In the genomic region with DNA sequence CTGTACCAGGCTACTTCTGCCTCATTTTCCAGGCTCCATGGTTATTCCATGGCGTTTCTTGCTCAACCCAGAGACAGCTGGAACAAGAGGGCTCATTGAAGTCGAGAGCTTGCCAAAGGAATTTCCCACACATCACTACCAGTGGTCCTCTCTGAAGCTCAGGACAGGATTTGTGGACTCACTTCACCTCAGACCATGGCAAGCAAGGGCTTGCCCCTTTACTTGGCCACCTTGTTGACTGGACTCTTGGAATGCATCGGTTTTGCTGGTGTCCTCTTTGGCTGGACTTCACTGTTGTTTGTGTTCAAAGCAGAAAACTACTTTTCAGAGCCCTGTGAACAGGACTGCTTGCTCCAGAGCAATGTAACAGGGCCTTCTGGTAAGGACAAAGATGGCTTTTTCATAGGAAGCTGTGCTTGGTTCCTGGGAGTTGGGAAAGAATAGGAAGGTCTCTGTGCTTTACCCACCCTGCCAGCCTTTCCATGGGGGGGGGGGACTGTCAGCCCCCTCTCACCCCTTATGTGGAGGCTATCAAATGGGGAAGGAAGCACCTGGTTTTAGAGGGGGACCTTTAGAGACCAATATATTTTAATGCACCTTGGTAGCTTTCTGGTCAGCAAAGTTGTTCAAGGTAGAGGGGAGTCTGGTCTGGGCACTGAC, we compare ENCODE assay signal across 8 mouse cellular contexts. TPM values are rescaled to one million over a fixed set of nuclear protein-coding genes. Genes with fewer than 3 reads are reported as not detected.
DNase-seq lines count a peak whose midpoint lies in the region; ATAC-seq and TF ChIP-seq lines count a peak whose summit lies in the region.

No protein-coding gene starts in this region.

- TF ChIP-seq EP300 in CH12.LX (IDR thresholded peaks at IDR 0.05; ENCODE audit: low read length), result no peak
- TF ChIP-seq EP300 in liver, embryonic 14.5 days (IDR thresholded peaks at IDR 0.05; ENCODE audit: low read depth), result no peak

- dilution Hi-C loops in CH12.LX (cut with MboI; ENCODE audit: extremely low pct_ligation_motif_present, extremely low pct_unique_long_range_greater_than_20kb, low sequenced_read_pairs), result no loop called here

- ATAC-seq in forebrain, embryonic 15.5 days (replicated peaks), result no peak
- no peak for ATAC-seq in heart, embryonic 14.5 days (ENCODE audit: insufficient number of reproducible peaks, insufficient read depth, low FRiP score, low read depth)
- no peak for ATAC-seq in liver, embryonic 14.5 days (ENCODE audit: insufficient read depth)
- ATAC-seq in granulocyte monocyte progenitor cell, adult 5-6 weeks (replicated peaks; ENCODE audit: poor library complexity, severe bottlenecking), result no peak

- TF ChIP-seq POLR2A in CH12.LX (IDR thresholded peaks at IDR 0.05; ENCODE audit: low read depth, low read length), result no peak

- H3K4me1 ChIP-seq in forebrain, embryonic 10.5 days, result peaks cover 27% of the 10 kb centered on the region
- peaks cover 7% of the 10 kb centered on the region for H3K4me1 ChIP-seq in forebrain, embryonic 15.5 days
- peaks cover 2 to 42% of the 10 kb centered on the region in 2 experiments; a peak in 3 of 4 replicates for H3K4me1 ChIP-seq in CH12.LX (ENCODE audit: control insufficient read depth in 1 of 2, insufficient read depth in 2 of 2)
- H3K4me1 ChIP-seq in heart, embryonic 14.5 days (ENCODE audit: control insufficient read depth in 2 of 2, insufficient read depth in 2 of 2, low read length in 2 of 2), result peaks cover 6 to 12% of the 10 kb centered on the region in 2 experiments
- peaks cover 32 to 36% of the 10 kb centered on the region in 2 experiments for H3K4me1 ChIP-seq in liver, embryonic 14.5 days (replicated peaks; ENCODE audit: control insufficient read depth in 2 of 2, insufficient read depth in 2 of 2, low read length in 1 of 2)

- TF ChIP-seq RAD21 in CH12.LX (IDR thresholded peaks at IDR 0.05; ENCODE audit: low read depth, low read length), result no peak

- no peak for TF ChIP-seq CTCF in CH12.LX (conservative IDR thresholded peaks at IDR 0.05 in 1 of 2, IDR thresholded peaks at IDR 0.05 in 1 of 2; ENCODE audit: low read depth in 2 of 2, low read length in 2 of 2)
- TF ChIP-seq CTCF in liver, embryonic 14.5 days (IDR thresholded peaks at IDR 0.05; ENCODE audit: low read depth), result no peak

- peak overlapping the region; percentile 52 for H3K4me3 ChIP-seq in forebrain, embryonic 10.5 days
- no peak overlapping the region for H3K4me3 ChIP-seq in forebrain, embryonic 15.5 days
- H3K4me3 ChIP-seq in CH12.LX (replicated peaks in 1 of 3; ENCODE audit: low read depth in 2 of 3, low read length in 2 of 3, poor library complexity in 1 of 3), result peak overlapping the region; percentile 58 to 78 (median 77)
- peak overlapping the region; percentile 49 to 83 for H3K4me3 ChIP-seq in heart, embryonic 14.5 days (ENCODE audit: control insufficient read depth in 1 of 2, insufficient read depth in 1 of 2, low read depth in 1 of 2, low read length in 2 of 2)
- H3K4me3 ChIP-seq in liver, embryonic 14.5 days (ENCODE audit: insufficient read depth in 1 of 2, low read depth in 2 of 2, low read length in 2 of 2), result peak overlapping the region; percentile 95 to 100

- peak overlapping the region; percentile 87 for H3K27ac ChIP-seq in forebrain, embryonic 10.5 days
- no peak overlapping the region for H3K27ac ChIP-seq in forebrain, embryonic 15.5 days (replicated peaks)
- H3K27ac ChIP-seq in CH12.LX (ENCODE audit: insufficient read depth, low read depth), result peak overlapping the region; percentile 92
- H3K27ac ChIP-seq in heart, embryonic 14.5 days (replicated peaks in 1 of 2; ENCODE audit: control insufficient read depth in 1 of 2, insufficient read depth in 1 of 2, low read depth in 2 of 2, low read length in 2 of 2), result peak overlapping the region; percentile 72 to 73
- peak overlapping the region; percentile 96 for H3K27ac ChIP-seq in liver, embryonic 14.5 days

- no peak overlapping the region for H3K9ac ChIP-seq in forebrain, embryonic 15.5 days (replicated peaks)
- H3K9ac ChIP-seq in CH12.LX (ENCODE audit: insufficient read depth, low read depth), result peak overlapping the region; percentile 87
- peak overlapping the region; percentile 75 for H3K9ac ChIP-seq in heart, embryonic 14.5 days (ENCODE audit: low read length)
- H3K9ac ChIP-seq in liver, embryonic 14.5 days (replicated peaks), result peak overlapping the region; percentile 99

- in situ Hi-C loops in CH12.LX (cut with MboI; ENCODE audit: low pct_ligation_motif_present, low pct_unique_long_range_greater_than_20kb, low sequenced_read_pairs), result no loop called here

- H3K79me2 ChIP-seq in CH12.LX (replicated peaks; ENCODE audit: control insufficient read depth, extremely low read depth, insufficient read depth, poor library complexity, severe bottlenecking), result peaks cover 29% of the 10 kb centered on the region

- no peaks in the 10 kb centered on the region for H3K27me3 ChIP-seq in forebrain, embryonic 10.5 days (ENCODE audit: poor library complexity, severe bottlenecking)
- no peaks in the 10 kb centered on the region for H3K27me3 ChIP-seq in forebrain, embryonic 15.5 days
- H3K27me3 ChIP-seq in CH12.LX (replicated peaks), result no peaks in the 10 kb centered on the region
- H3K27me3 ChIP-seq in heart, embryonic 14.5 days (ENCODE audit: control insufficient read depth, insufficient read depth, low read length), result no peaks in the 10 kb centered on the region
- no peaks in the 10 kb centered on the region for H3K27me3 ChIP-seq in liver, embryonic 14.5 days (ENCODE audit: control insufficient read depth, insufficient read depth, low read length)

- H3K4me2 ChIP-seq in forebrain, embryonic 15.5 days (replicated peaks), result no peak overlapping the region
- peak overlapping the region; percentile 72 for H3K4me2 ChIP-seq in CH12.LX (ENCODE audit: insufficient read depth, low read depth, poor library complexity, severe bottlenecking)
- peak overlapping the region; percentile 64 for H3K4me2 ChIP-seq in heart, embryonic 14.5 days (ENCODE audit: low read length)
- H3K4me2 ChIP-seq in liver, embryonic 14.5 days (ENCODE audit: low read depth), result peak overlapping the region; percentile 87

- WGBS in forebrain, embryonic 10.5 days, result 81% methylated on average over 3 of the region's 3 CpGs
- 78% methylated on average over 3 of the region's 3 CpGs for WGBS in forebrain, embryonic 15.5 days
- 42% methylated on average over 3 of the region's 3 CpGs for WGBS in heart, embryonic 14.5 days
- 13% methylated on average over 3 of the region's 3 CpGs for WGBS in liver, embryonic 14.5 days (ENCODE audit: insufficient replicate concordance)

- no peaks in the 10 kb centered on the region for H3K36me3 ChIP-seq in forebrain, embryonic 10.5 days (replicated peaks)
- H3K36me3 ChIP-seq in forebrain, embryonic 15.5 days, result no peaks in the 10 kb centered on the region
- peaks cover 19 to 38% of the 10 kb centered on the region in 2 experiments for H3K36me3 ChIP-seq in CH12.LX (replicated peaks in 1 of 2; ENCODE audit: control insufficient read depth in 1 of 2, insufficient read depth in 1 of 2, low read length in 1 of 2)
- peaks cover 14% of the 10 kb centered on the region; the same call in 1 of the 2 replicates for H3K36me3 ChIP-seq in heart, embryonic 14.5 days (ENCODE audit: control insufficient read depth, insufficient read depth, low read length)
- peaks cover 42% of the 10 kb centered on the region for H3K36me3 ChIP-seq in liver, embryonic 14.5 days (replicated peaks; ENCODE audit: control insufficient read depth, insufficient read depth, low read depth)

- DNase-seq in forebrain, embryonic 10.5 days (ENCODE audit: extremely low spot score, low spot score), result no peak
- no peak for DNase-seq in CH12.LX (ENCODE audit: extremely low read depth)
- DNase-seq in liver, embryonic 14.5 days (ENCODE audit: low read depth in 3 of 3, low spot score in 3 of 3), result peak in 1 of 3 experiments; percentile 35
- DNase-seq in retina, embryonic 14.5 days (ENCODE audit: low spot score), result no peak
- DNase-seq in frontal cortex, postnatal 10 days (ENCODE audit: low spot score in 2 of 2), result no peak

- H3K9me3 ChIP-seq in forebrain, embryonic 10.5 days, result no peaks in the 10 kb centered on the region
- H3K9me3 ChIP-seq in forebrain, embryonic 15.5 days, result no peaks in the 10 kb centered on the region
- peaks cover 3% of the 10 kb centered on the region for H3K9me3 ChIP-seq in CH12.LX (replicated peaks; ENCODE audit: low read length)
- H3K9me3 ChIP-seq in heart, embryonic 14.5 days (ENCODE audit: control insufficient read depth, low read length), result no peaks in the 10 kb centered on the region
- H3K9me3 ChIP-seq in liver, embryonic 14.5 days (ENCODE audit: control insufficient read depth, low read length), result no peaks in the 10 kb centered on the region

RNA-seq across cellular contexts. Expression of a gene that starts 1.2 kb away (rescaled TPM):
- 20.8 and 23.7 TPM in 2 replicates for polyA plus RNA-seq in forebrain, embryonic 10.5 days (2016; fragmentation: Nextera tagmentation; extraction: Ambion mirVana)
- polyA plus RNA-seq in forebrain, embryonic 15.5 days (2015; fragmentation: Nextera tagmentation; extraction: Ambion mirVana), result 3.8 and 4.2 TPM in 2 replicates
- total RNA-seq in CH12.LX (2012; rRNA removed), result 121 and 136 TPM in 2 replicates
- total RNA-seq in CH12.LX (2014; rRNA removed), result 163 and 176 TPM in 2 replicates
- polyA plus RNA-seq in CH12.LX (2012; ENCODE audit: insufficient read length, low read depth), result 140 and 174 TPM in 2 replicates
- polyA plus RNA-seq in heart, embryonic 14.5 days (2014; fragmentation: Nextera tagmentation; extraction: Ambion mirVana), result 33.7 and 34.2 TPM in 2 replicates
- polyA plus RNA-seq in liver, embryonic 14.5 days (2012; rRNA removed), result 158 and 159 TPM in 2 replicates
- polyA plus RNA-seq in liver, embryonic 14.5 days (2014; fragmentation: Nextera tagmentation; extraction: Ambion mirVana), result 113 and 124 TPM in 2 replicates
- total RNA-seq in granulocyte monocyte progenitor cell, adult 5-6 weeks (2014; fragmentation: Nextera tagmentation), result 123 and 129 TPM in 2 replicates
- 96.1 and 109 TPM in 2 replicates for total RNA-seq in granulocyte monocyte progenitor cell, adult 5-6 weeks (2017)

RNA-seq across cellular contexts. Expression of a gene that starts 42.6 kb away (rescaled TPM):
- polyA plus RNA-seq in forebrain, embryonic 10.5 days (2016; fragmentation: Nextera tagmentation; extraction: Ambion mirVana), result not detected in 2 replicates
- polyA plus RNA-seq in forebrain, embryonic 15.5 days (2015; fragmentation: Nextera tagmentation; extraction: Ambion mirVana), result 0.31 TPM in 1 of 2 replicates, not detected in the other
- 0.81 and 1.5 TPM in 2 replicates for total RNA-seq in CH12.LX (2012; rRNA removed)
- total RNA-seq in CH12.LX (2014; rRNA removed), result 0.60 and 1.1 TPM in 2 replicates
- polyA plus RNA-seq in CH12.LX (2012; ENCODE audit: insufficient read length, low read depth), result 0.49 and 0.93 TPM in 2 replicates
- 0.58 TPM in 1 of 2 replicates, not detected in the other for polyA plus RNA-seq in heart, embryonic 14.5 days (2014; fragmentation: Nextera tagmentation; extraction: Ambion mirVana)
- polyA plus RNA-seq in liver, embryonic 14.5 days (2012; rRNA removed), result 33.3 and 62.4 TPM in 2 replicates
- 17.9 and 21.8 TPM in 2 replicates for polyA plus RNA-seq in liver, embryonic 14.5 days (2014; fragmentation: Nextera tagmentation; extraction: Ambion mirVana)
- not detected in 2 replicates for total RNA-seq in granulocyte monocyte progenitor cell, adult 5-6 weeks (2014; fragmentation: Nextera tagmentation)
- total RNA-seq in granulocyte monocyte progenitor cell, adult 5-6 weeks (2017), result 73.5 and 97.1 TPM in 2 replicates

RNA-seq across cellular contexts. Expression of a gene that starts 50.4 kb away (rescaled TPM):
- not detected in 2 replicates for polyA plus RNA-seq in forebrain, embryonic 10.5 days (2016; fragmentation: Nextera tagmentation; extraction: Ambion mirVana)
- polyA plus RNA-seq in forebrain, embryonic 15.5 days (2015; fragmentation: Nextera tagmentation; extraction: Ambion mirVana), result not detected in 2 replicates
- not detected in 2 replicates for total RNA-seq in CH12.LX (2012; rRNA removed)
- total RNA-seq in CH12.LX (2014; rRNA removed), result not detected in 2 replicates
- not detected in 2 replicates for polyA plus RNA-seq in CH12.LX (2012; ENCODE audit: insufficient read length, low read depth)
- polyA plus RNA-seq in heart, embryonic 14.5 days (2014; fragmentation: Nextera tagmentation; extraction: Ambion mirVana), result not detected in 2 replicates
- 2.6 and 4.4 TPM in 2 replicates for polyA plus RNA-seq in liver, embryonic 14.5 days (2012; rRNA removed)
- polyA plus RNA-seq in liver, embryonic 14.5 days (2014; fragmentation: Nextera tagmentation; extraction: Ambion mirVana), result 2.1 and 3.4 TPM in 2 replicates
- total RNA-seq in granulocyte monocyte progenitor cell, adult 5-6 weeks (2014; fragmentation: Nextera tagmentation), result 7.6 and 17.0 TPM in 2 replicates
- total RNA-seq in granulocyte monocyte progenitor cell, adult 5-6 weeks (2017), result 10.5 and 16.0 TPM in 2 replicates

RNA-seq across cellular contexts. Expression of a gene that starts 51.1 kb away (rescaled TPM):
- polyA plus RNA-seq in forebrain, embryonic 10.5 days (2016; fragmentation: Nextera tagmentation; extraction: Ambion mirVana), result 0.78 and 1.0 TPM in 2 replicates
- 12.8 and 16.3 TPM in 2 replicates for polyA plus RNA-seq in forebrain, embryonic 15.5 days (2015; fragmentation: Nextera tagmentation; extraction: Ambion mirVana)
- total RNA-seq in CH12.LX (2012; rRNA removed) (not detected in 2 replicates), CH12.LX (2014; rRNA removed) (not detected in 2 replicates)
- not detected in 2 replicates for polyA plus RNA-seq in CH12.LX (2012; ENCODE audit: insufficient read length, low read depth)
- polyA plus RNA-seq in heart, embryonic 14.5 days (2014; fragmentation: Nextera tagmentation; extraction: Ambion mirVana), result 2.2 TPM in 2 replicates
- polyA plus RNA-seq in liver, embryonic 14.5 days (2012; rRNA removed), result 0.03 and 0.06 TPM in 2 replicates
- polyA plus RNA-seq in liver, embryonic 14.5 days (2014; fragmentation: Nextera tagmentation; extraction: Ambion mirVana), result 0.14 TPM in 1 of 2 replicates, not detected in the other
- not detected in 2 replicates for total RNA-seq in granulocyte monocyte progenitor cell, adult 5-6 weeks (2014; fragmentation: Nextera tagmentation)
- not detected in 2 replicates for total RNA-seq in granulocyte monocyte progenitor cell, adult 5-6 weeks (2017)
